Mouse (Mus musculus): ENCODE measurements around the gene Gls2. TPM values are rescaled to one million over a fixed set of nuclear protein-coding genes. Genes with fewer than 3 reads are reported as not detected.
"Not testable (repeated sequence)": the region's sequence is repeated elsewhere in the genome, so short reads cannot be mapped to it uniquely, and the experiment has no call there.

The Gls2 gene
- 1 to 10 TPM; 1.1 to 1.4 TPM for total RNA-seq (2021)
- long read RNA-seq, experiment 1, partial matches to known transcripts = 0 of 2 reads
- long read RNA-seq, experiment 1, other reads (novel, unspliced or antisense) = 1 of 2 reads
- long read RNA-seq, experiment 2 = 0 reads

- DNase-seq = peak; percentile 97
Measured at GRCm38 (mm10) chr10:128194024-128194550, at the start of gene Gls2. Gene Gls2 (plus strand): TSS chr10:128194457.

DNA sequence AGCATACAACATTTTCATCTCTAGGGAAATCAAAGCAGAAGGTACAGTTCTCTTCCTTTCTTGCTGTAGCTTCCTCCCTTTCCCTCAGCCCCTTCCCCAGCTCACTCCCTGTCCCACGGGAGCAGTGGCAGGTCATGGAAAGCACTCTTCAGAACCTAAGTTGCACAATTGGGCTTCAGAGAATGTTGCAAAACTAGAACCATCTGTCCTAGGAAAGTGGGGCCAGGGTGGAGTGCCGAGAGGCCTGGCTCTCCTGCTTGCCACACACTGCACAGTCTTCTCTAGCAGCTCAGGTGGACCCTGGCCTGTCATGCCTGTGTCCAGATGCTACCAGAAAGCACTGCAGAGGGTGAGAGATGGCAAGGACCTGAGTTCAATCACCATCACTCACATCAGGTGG is 49.3 kb upstream of the Gls2 start:
- no peak for DNase-seq

DNA sequence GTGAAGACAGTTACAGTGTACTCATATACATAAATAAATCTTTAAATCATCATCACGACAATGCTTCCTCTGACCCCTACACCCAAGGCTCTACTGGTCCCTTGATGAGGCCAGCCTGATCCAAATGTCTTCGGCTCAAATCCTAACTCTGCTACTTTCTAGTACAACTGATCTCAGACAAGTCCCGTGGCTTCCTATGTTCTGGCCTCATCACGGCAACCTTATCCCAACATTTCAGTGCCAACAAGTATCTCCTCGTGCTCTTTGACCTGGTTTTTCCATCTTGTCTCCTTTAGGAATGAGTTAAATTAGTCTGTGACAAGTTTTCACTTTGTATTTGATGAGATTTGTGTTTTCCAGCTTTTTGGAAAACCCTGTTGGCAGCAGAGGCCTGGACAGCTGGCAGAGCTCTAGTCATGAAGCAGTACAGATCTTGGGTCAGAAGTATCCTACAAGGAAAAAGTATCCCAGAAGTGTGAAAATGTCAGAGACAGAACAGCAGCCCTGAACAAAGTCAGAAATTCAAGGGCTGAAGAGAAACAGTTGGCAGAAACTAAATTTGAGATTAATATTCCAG is 45.4 kb upstream of the Gls2 start:
- no peak for DNase-seq

GRCm38 (mm10) chr10:128149592-128149991 is 44.7 kb upstream of the Gls2 start:
- peak; percentile 63 for DNase-seq

DNA sequence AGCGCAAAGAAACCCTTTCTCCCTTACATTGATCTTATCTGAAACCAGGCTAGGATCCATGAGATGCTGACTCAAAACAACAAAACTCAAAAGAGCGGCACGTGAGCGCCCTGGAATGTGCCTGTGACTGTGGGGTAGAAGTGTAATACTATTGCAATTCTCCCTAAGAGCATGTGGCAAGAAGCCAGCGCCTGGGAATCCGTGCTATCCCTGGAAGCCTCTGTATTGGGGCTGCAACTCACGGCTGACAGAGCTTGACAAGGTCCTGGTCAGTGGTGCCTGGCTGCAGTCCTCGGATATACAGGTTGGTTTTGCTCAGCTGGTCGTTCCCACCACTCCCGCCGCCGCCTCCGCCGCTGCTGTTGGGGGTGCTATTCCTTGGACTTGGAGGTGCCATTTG is 43.3 kb upstream of the Gls2 start:
- peak; percentile 58 for DNase-seq

GRCm38 (mm10) chr10:128153978-128154377 is 40.3 kb upstream of the Gls2 start:
- DNase-seq = no peak

GRCm38 (mm10) chr10:128165726-128166125 is 28.5 kb upstream of the Gls2 start:
- DNase-seq = not testable (repeated sequence)

GRCm38 (mm10) chr10:128167091-128167490 is 27.2 kb upstream of the Gls2 start:
- no peak for DNase-seq

- not testable (repeated sequence) for DNase-seq
Measured at GRCm38 (mm10) chr10:128171348-128171747, 22.9 kb upstream of the Gls2 start.

GRCm38 (mm10) chr10:128175302-128175701 is 19.0 kb upstream of the Gls2 start:
- no peak for DNase-seq

GRCm38 (mm10) chr10:128175996-128176755 is 18.1 kb upstream of the Gls2 start:
- DNase-seq = peak; percentile 49

DNA sequence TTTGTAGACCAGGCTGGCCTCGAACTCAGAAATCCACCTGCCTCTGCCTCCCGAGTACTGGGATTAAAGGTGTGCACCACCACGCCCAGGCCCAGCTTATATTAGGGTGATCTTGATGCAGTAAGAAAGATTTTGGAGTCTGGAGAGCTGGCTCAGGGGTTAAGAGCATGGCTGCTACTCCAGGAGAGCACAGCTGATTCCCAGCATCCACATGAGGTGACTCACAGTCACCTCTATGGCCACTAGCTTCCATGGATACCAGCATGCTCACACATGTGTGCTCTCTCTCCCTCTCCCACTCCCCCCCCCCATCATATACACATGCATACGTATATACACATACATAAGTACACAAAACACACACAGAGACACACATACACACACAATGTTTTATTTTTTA is 16.9 kb upstream of the Gls2 start:
- no peak for DNase-seq

- DNase-seq = peak; percentile 16
Measured at GRCm38 (mm10) chr10:128179989-128180388, 14.3 kb upstream of the Gls2 start, which contains the start of gene Rbms2. Gene Rbms2 (minus strand): TSS chr10:128180297.

GRCm38 (mm10) chr10:128184296-128184695 is 10.0 kb upstream of the Gls2 start:
- DNase-seq = no peak

DNA sequence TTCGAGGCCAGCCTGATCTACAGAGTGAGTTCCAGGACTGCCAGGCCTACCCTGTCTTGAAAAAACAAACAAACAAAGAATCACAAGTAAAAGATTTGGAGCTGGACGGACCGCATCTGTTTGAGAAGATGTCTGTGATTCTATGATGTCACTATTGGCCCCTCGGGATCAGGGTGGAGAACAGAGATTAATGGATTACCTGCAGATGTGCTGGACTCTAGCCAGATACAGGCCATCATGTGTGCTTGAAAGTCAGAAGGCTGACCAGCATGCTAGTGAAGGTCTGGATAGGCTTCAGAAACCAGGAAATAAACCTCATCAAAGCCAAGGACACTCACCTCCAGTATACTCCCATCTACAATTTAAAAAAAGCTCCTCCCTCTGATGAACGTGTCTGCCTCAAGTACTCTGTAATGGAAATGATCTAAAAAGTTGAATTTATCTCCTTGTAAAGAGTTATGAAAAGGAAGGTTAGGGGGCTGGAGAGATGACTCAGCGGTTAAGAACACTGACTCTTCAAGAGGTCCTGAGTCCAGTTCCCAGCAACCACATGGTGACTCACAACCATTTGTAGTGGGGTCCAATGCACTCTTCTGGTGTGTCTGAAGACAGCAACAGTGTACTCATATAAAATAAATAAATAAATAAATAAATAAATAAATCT is 8.8 kb upstream of the Gls2 start:
- DNase-seq = no peak

DNA sequence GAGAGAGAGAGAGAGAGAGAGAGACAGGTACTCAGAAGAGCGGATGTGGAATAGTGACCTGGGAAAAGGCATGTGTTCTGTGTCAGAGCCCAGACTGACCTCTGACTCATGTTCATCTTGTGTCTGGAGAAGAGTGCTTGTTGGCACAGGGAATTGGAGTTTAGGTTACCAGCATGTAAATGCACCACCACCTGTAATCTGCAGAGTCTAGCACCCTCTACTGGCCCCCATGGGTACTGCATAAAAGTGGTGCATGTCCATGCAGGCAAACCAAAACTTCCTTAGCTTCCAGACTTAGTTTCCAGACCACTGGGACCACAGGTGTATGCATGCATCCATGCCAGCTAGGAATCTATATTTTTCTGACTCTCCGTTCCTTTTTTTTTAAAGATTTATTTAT is 8.3 kb upstream of the Gls2 start:
- DNase-seq = peak; percentile 82

- DNase-seq = no peak
Measured at GRCm38 (mm10) chr10:128187181-128187605, 7.1 kb upstream of the Gls2 start.

- DNase-seq = peak; percentile 80
Measured at GRCm38 (mm10) chr10:128188242-128188877, 5.9 kb upstream of the Gls2 start.

- DNase-seq = no peak
Measured at GRCm38 (mm10) chr10:128191472-128191871, 2.8 kb upstream of the Gls2 start.

DNA sequence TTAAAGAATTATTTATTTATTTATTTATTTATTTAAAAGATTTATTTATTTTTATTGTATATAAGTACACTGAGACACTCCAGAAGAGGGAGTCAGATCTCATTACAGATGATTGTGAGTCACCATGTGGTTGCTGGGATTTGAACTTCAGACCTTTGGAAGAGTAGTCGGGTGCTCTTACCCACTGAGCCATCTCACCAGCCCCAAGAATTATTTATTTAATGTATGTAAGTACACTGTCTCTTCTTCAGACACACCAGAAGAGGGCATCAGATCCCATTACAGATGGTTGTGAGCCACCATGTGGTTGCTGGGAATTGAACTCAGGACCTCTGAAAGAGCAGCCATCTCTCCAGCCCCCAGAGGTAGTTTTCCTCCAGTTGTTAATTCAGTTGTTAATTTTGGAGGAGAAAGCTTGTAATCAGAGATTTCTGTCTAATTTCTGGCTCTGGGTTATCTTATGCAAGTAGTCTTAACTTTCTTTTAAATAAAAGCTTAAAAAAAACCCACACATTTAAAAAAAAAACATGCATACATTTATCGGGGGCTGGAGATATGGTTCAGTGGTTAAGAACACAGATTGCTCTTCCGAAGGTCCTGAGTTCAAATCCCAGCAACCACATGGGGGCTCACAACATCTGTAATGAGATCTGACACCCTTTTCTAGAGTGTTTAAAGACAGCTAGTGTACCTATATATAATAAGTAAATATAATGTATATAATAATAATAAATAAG is 2.1 kb upstream of the Gls2 start:
- DNase-seq = not testable (repeated sequence)

- no peak for DNase-seq
Measured at GRCm38 (mm10) chr10:128193113-128193512, 1.1 kb upstream of the Gls2 start.

All from gastrocnemius, postnatal 10 days (tissue).